In genomic region chr7:80647437-80647871, GRCm38 (mm10) we compare ENCODE assay signal across 9 mouse cellular contexts. TPM values are rescaled to one million over a fixed set of nuclear protein-coding genes. Genes with fewer than 3 reads are reported as not detected.
DNase-seq lines count a peak whose midpoint lies in the region; ATAC-seq lines count a peak whose summit lies in the region.
"Had no signal": no experiment of that assay in that cellular context is flagged by ENCODE, and none has a peak within 500 bp of the region (broad histone marks: within the 10 kb centered on the region; RNA-seq: fewer than 3 reads in every experiment).

No protein-coding gene starts in this region.

- peak overlapping the region; percentile 28 for H3K27ac ChIP-seq in midbrain, embryonic 13.5 days
- H3K27ac ChIP-seq in midbrain, embryonic 15.5 days, result no peak overlapping the region
- H3K27ac ChIP-seq: embryonic facial prominence, embryonic 13.5 days had no signal

- no peak for ATAC-seq in midbrain, embryonic 13.5 days
- no peak for ATAC-seq in midbrain, embryonic 15.5 days (replicated peaks)
- ATAC-seq in monocyte, adult 5-6 weeks (replicated peaks; ENCODE audit: insufficient number of reproducible peaks, low FRiP score, low TSS enrichment, poor library complexity, severe bottlenecking), result peak; percentile 93

- no peaks in the 10 kb centered on the region for H3K36me3 ChIP-seq in midbrain, embryonic 13.5 days
- H3K36me3 ChIP-seq in midbrain, embryonic 15.5 days (replicated peaks), result no peaks in the 10 kb centered on the region
- H3K36me3 ChIP-seq: embryonic facial prominence, embryonic 13.5 days had no signal

- H3K27me3 ChIP-seq in midbrain, embryonic 13.5 days, result no peaks in the 10 kb centered on the region
- no peaks in the 10 kb centered on the region for H3K27me3 ChIP-seq in midbrain, embryonic 15.5 days (replicated peaks)
- H3K27me3 ChIP-seq: embryonic facial prominence, embryonic 13.5 days had no signal

- no peak overlapping the region for H3K4me2 ChIP-seq in midbrain, embryonic 13.5 days (replicated peaks)
- no peak overlapping the region for H3K4me2 ChIP-seq in midbrain, embryonic 15.5 days
- H3K4me2 ChIP-seq: embryonic facial prominence, embryonic 13.5 days had no signal

- H3K4me1 ChIP-seq in midbrain, embryonic 13.5 days (replicated peaks), result peaks cover 25% of the 10 kb centered on the region
- peaks cover 31% of the 10 kb centered on the region for H3K4me1 ChIP-seq in midbrain, embryonic 15.5 days

- 81% methylated on average over 7 of the region's 7 CpGs for WGBS in midbrain, embryonic 13.5 days
- WGBS in midbrain, embryonic 15.5 days, result 71% methylated on average over 7 of the region's 7 CpGs

- H3K9me3 ChIP-seq in midbrain, embryonic 13.5 days, result no peaks in the 10 kb centered on the region
- H3K9me3 ChIP-seq in midbrain, embryonic 15.5 days, result no peaks in the 10 kb centered on the region
- H3K9me3 ChIP-seq: embryonic facial prominence, embryonic 13.5 days had no signal

- peak; percentile 56 for DNase-seq in adrenal gland, adult 2 months
- no peak for DNase-seq in adrenal gland, postnatal 4 days (ENCODE audit: low spot score in 2 of 2)
- peak; percentile 69 to 74 for DNase-seq in heart, adult 9 months (ENCODE audit: low spot score in 2 of 2)
- peak; percentile 30 to 76 for DNase-seq in left cerebral cortex, postnatal 14 days (ENCODE audit: low spot score in 2 of 2)
- DNase-seq in urinary bladder, adult 2 months (ENCODE audit: low spot score), result no peak

- intact Hi-C loops in left cerebral cortex, postnatal 14 days (cut with DNase I), result no loop called here

- no peak overlapping the region for H3K9ac ChIP-seq in midbrain, embryonic 13.5 days (replicated peaks)
- no peak overlapping the region for H3K9ac ChIP-seq in midbrain, embryonic 15.5 days
- H3K9ac ChIP-seq: embryonic facial prominence, embryonic 13.5 days had no signal

- no peak overlapping the region for H3K4me3 ChIP-seq in midbrain, embryonic 13.5 days (replicated peaks)
- H3K4me3 ChIP-seq in midbrain, embryonic 15.5 days, result no peak overlapping the region
- H3K4me3 ChIP-seq: embryonic facial prominence, embryonic 13.5 days had no signal

RNA-seq across cellular contexts. Expression of gene Crtc3, which starts 41.2 kb away (rescaled TPM):
- total RNA-seq in adrenal gland, adult 2 months (2021), result 10 to 100 TPM; 27.1 to 27.7 TPM
- polyA plus RNA-seq in adrenal gland, adult 2 months (2012; rRNA removed), result 39.7 and 50.3 TPM in 2 replicates
- 10 to 100 TPM; 36.4 to 39.8 TPM for total RNA-seq in adrenal gland, postnatal 4 days (2021)
- 12.4 and 13.1 TPM in 2 replicates for polyA plus RNA-seq in midbrain, embryonic 13.5 days (2015; fragmentation: Nextera tagmentation; extraction: Ambion mirVana)
- 15.6 and 15.7 TPM in 2 replicates for polyA plus RNA-seq in midbrain, embryonic 15.5 days (2015; fragmentation: Nextera tagmentation; extraction: Ambion mirVana)
- total RNA-seq in left cerebral cortex, postnatal 14 days (2021), result 10 to 100 TPM; 12.5 to 13.4 TPM
- 15.6 to 23.1 TPM (median 18.1 TPM) in 3 replicates for total RNA-seq in monocyte, adult 5-6 weeks (2017)
- 12.0 and 16.4 TPM in 2 replicates for polyA plus RNA-seq in urinary bladder, adult 2 months (2012; rRNA removed)

Comparison
In these comparisons a context has a peak if more than half of its experiments do, and no peak if none do; other contexts are left out.
1. DNase-seq: peak in adrenal gland, adult 2 months (single experiment), heart, adult 9 months (2 of 2) and left cerebral cortex, postnatal 14 days (2 of 2); none in adrenal gland, postnatal 4 days (0 of 2) and urinary bladder, adult 2 months (single experiment).